Mouse (Mus musculus): Measurements from ENCODE around the gene Pitpnm2. TPM values are rescaled to one million over a fixed set of nuclear protein-coding genes. Genes with fewer than 3 reads are reported as not detected.

Gene Pitpnm2
- polyA plus RNA-seq, 1 experiment from 2014 or later, result 6.6 TPM

GRCm38 (mm10) chr5:124206481-124207038 lies 43.0 kb downstream of the Pitpnm2 start:
- Histone ChIP-seq H3K9ac (replicated peaks; ENCODE audit: low read depth, low read length) (no peak overlapping the region), H3K36me3 (ENCODE audit: control insufficient read depth, insufficient read depth, low read length) (no peaks in the 10 kb centered on the region), H3K9me3 (ENCODE audit: control insufficient read depth, low read depth, low read length) (no peaks in the 10 kb centered on the region), H3K4me3 (ENCODE audit: low read depth, low read length) (no peak overlapping the region), H3K4me1 (ENCODE audit: control insufficient read depth, insufficient read depth, low read length) (peaks cover 20% of the 10 kb centered on the region), H3K27ac (ENCODE audit: low read length) (no peak overlapping the region), H3K27me3 (ENCODE audit: control insufficient read depth, insufficient read depth, low read length) (no peaks in the 10 kb centered on the region), H3K4me2 (replicated peaks; ENCODE audit: low read depth, low read length) (no peak overlapping the region)
- WGBS, result 33% methylated on average over 13 of the region's 13 CpGs
- peak; percentile 16; the same call in 1 of the 2 replicates for ATAC-seq (ENCODE audit: insufficient number of reproducible peaks, insufficient read depth, low FRiP score, low read depth)

GRCm38 (mm10) chr5:124205809-124206380 lies 43.7 kb downstream of the Pitpnm2 start:
- Histone ChIP-seq H3K4me2 (replicated peaks; ENCODE audit: low read depth, low read length) (no peak overlapping the region), H3K4me3 (ENCODE audit: low read depth, low read length) (no peak overlapping the region), H3K9ac (replicated peaks; ENCODE audit: low read depth, low read length) (no peak overlapping the region), H3K4me1 (ENCODE audit: control insufficient read depth, insufficient read depth, low read length) (peaks cover 20% of the 10 kb centered on the region), H3K27me3 (ENCODE audit: control insufficient read depth, insufficient read depth, low read length) (no peaks in the 10 kb centered on the region), H3K27ac (ENCODE audit: low read length) (no peak overlapping the region), H3K9me3 (ENCODE audit: control insufficient read depth, low read depth, low read length) (no peaks in the 10 kb centered on the region), H3K36me3 (ENCODE audit: control insufficient read depth, insufficient read depth, low read length) (no peaks in the 10 kb centered on the region)
- WGBS, result 48% methylated on average over 5 of the region's 5 CpGs
- no peak for ATAC-seq (ENCODE audit: insufficient number of reproducible peaks, insufficient read depth, low FRiP score, low read depth)

GRCm38 (mm10) chr5:124205211-124205610 lies 44.3 kb downstream of the Pitpnm2 start:
- no peak overlapping the region for H3K9ac ChIP-seq (replicated peaks; ENCODE audit: low read depth, low read length)

GRCm38 (mm10) chr5:124204127-124204794 lies 45.3 kb downstream of the Pitpnm2 start:
- no peaks in the 10 kb centered on the region for H3K27me3 ChIP-seq (ENCODE audit: control insufficient read depth, insufficient read depth, low read length)
- no peak overlapping the region for H3K27ac ChIP-seq (ENCODE audit: low read length)
- H3K4me2 ChIP-seq (replicated peaks; ENCODE audit: low read depth, low read length), result no peak overlapping the region
- H3K9me3 ChIP-seq (ENCODE audit: control insufficient read depth, low read depth, low read length), result no peaks in the 10 kb centered on the region
- no peak overlapping the region for H3K9ac ChIP-seq (replicated peaks; ENCODE audit: low read depth, low read length)
- WGBS, result 78% methylated on average over 9 of the region's 9 CpGs
- no peak for ATAC-seq (ENCODE audit: insufficient number of reproducible peaks, insufficient read depth, low FRiP score, low read depth)
- no peak overlapping the region for H3K4me3 ChIP-seq (ENCODE audit: low read depth, low read length)
- H3K36me3 ChIP-seq (ENCODE audit: control insufficient read depth, insufficient read depth, low read length), result no peaks in the 10 kb centered on the region
- H3K4me1 ChIP-seq (ENCODE audit: control insufficient read depth, insufficient read depth, low read length), result peaks cover 34% of the 10 kb centered on the region

More at GRCm38 (mm10) chr5:124205211-124205610, 44.3 kb downstream of the Pitpnm2 start:
- H3K27ac ChIP-seq (ENCODE audit: low read length), result no peak overlapping the region
- no peak overlapping the region for H3K4me3 ChIP-seq (ENCODE audit: low read depth, low read length)
- H3K4me1 ChIP-seq (ENCODE audit: control insufficient read depth, insufficient read depth, low read length), result peaks cover 27% of the 10 kb centered on the region
- H3K27me3 ChIP-seq (ENCODE audit: control insufficient read depth, insufficient read depth, low read length), result no peaks in the 10 kb centered on the region
- ATAC-seq (ENCODE audit: insufficient number of reproducible peaks, insufficient read depth, low FRiP score, low read depth), result no peak
- no peaks in the 10 kb centered on the region for H3K36me3 ChIP-seq (ENCODE audit: control insufficient read depth, insufficient read depth, low read length)
- no peaks in the 10 kb centered on the region for H3K9me3 ChIP-seq (ENCODE audit: control insufficient read depth, low read depth, low read length)
- H3K4me2 ChIP-seq (replicated peaks; ENCODE audit: low read depth, low read length), result no peak overlapping the region
- WGBS, result 66% methylated on average over 9 of the region's 9 CpGs

GRCm38 (mm10) chr5:124203251-124203650 lies 46.3 kb downstream of the Pitpnm2 start:
- H3K9ac ChIP-seq (replicated peaks; ENCODE audit: low read depth, low read length), result no peak overlapping the region
- ATAC-seq (ENCODE audit: insufficient number of reproducible peaks, insufficient read depth, low FRiP score, low read depth), result no peak
- H3K4me1 ChIP-seq (ENCODE audit: control insufficient read depth, insufficient read depth, low read length), result peaks cover 34% of the 10 kb centered on the region

GRCm38 (mm10) chr5:124202071-124202470 lies 47.5 kb downstream of the Pitpnm2 start:
- H3K27ac ChIP-seq (ENCODE audit: low read length), result no peak overlapping the region
- H3K36me3 ChIP-seq (ENCODE audit: control insufficient read depth, insufficient read depth, low read length), result no peaks in the 10 kb centered on the region
- WGBS, result 49% methylated on average over 4 of the region's 4 CpGs
- H3K4me3 ChIP-seq (ENCODE audit: low read depth, low read length), result no peak overlapping the region
- H3K4me1 ChIP-seq (ENCODE audit: control insufficient read depth, insufficient read depth, low read length), result peaks cover 32% of the 10 kb centered on the region
- H3K4me2 ChIP-seq (replicated peaks; ENCODE audit: low read depth, low read length), result no peak overlapping the region
- no peak for ATAC-seq (ENCODE audit: insufficient number of reproducible peaks, insufficient read depth, low FRiP score, low read depth)
- no peaks in the 10 kb centered on the region for H3K9me3 ChIP-seq (ENCODE audit: control insufficient read depth, low read depth, low read length)
- H3K9ac ChIP-seq (replicated peaks; ENCODE audit: low read depth, low read length), result no peak overlapping the region
- no peaks in the 10 kb centered on the region for H3K27me3 ChIP-seq (ENCODE audit: control insufficient read depth, insufficient read depth, low read length)

More at GRCm38 (mm10) chr5:124203251-124203650, 46.3 kb downstream of the Pitpnm2 start:
- Histone ChIP-seq H3K27ac (ENCODE audit: low read length) (no peak overlapping the region), H3K36me3 (ENCODE audit: control insufficient read depth, insufficient read depth, low read length) (no peaks in the 10 kb centered on the region), H3K9me3 (ENCODE audit: control insufficient read depth, low read depth, low read length) (no peaks in the 10 kb centered on the region), H3K4me3 (ENCODE audit: low read depth, low read length) (no peak overlapping the region), H3K4me2 (replicated peaks; ENCODE audit: low read depth, low read length) (no peak overlapping the region), H3K27me3 (ENCODE audit: control insufficient read depth, insufficient read depth, low read length) (no peaks in the 10 kb centered on the region)
- 85% methylated on average over 4 of the region's 4 CpGs for WGBS

GRCm38 (mm10) chr5:124201564-124201963 lies 48.0 kb downstream of the Pitpnm2 start:
- no peak overlapping the region for H3K4me2 ChIP-seq (replicated peaks; ENCODE audit: low read depth, low read length)
- ATAC-seq (ENCODE audit: insufficient number of reproducible peaks, insufficient read depth, low FRiP score, low read depth), result no peak
- H3K27ac ChIP-seq (ENCODE audit: low read length), result no peak overlapping the region
- no peak overlapping the region for H3K4me3 ChIP-seq (ENCODE audit: low read depth, low read length)
- WGBS, result 57% methylated on average over 2 of the region's 2 CpGs
- no peaks in the 10 kb centered on the region for H3K27me3 ChIP-seq (ENCODE audit: control insufficient read depth, insufficient read depth, low read length)
- no peaks in the 10 kb centered on the region for H3K36me3 ChIP-seq (ENCODE audit: control insufficient read depth, insufficient read depth, low read length)
- H3K4me1 ChIP-seq (ENCODE audit: control insufficient read depth, insufficient read depth, low read length), result peaks cover 28% of the 10 kb centered on the region
- no peaks in the 10 kb centered on the region for H3K9me3 ChIP-seq (ENCODE audit: control insufficient read depth, low read depth, low read length)
- no peak overlapping the region for H3K9ac ChIP-seq (replicated peaks; ENCODE audit: low read depth, low read length)

- H3K4me2 ChIP-seq (replicated peaks; ENCODE audit: low read depth, low read length), result no peak overlapping the region
- H3K9ac ChIP-seq (replicated peaks; ENCODE audit: low read depth, low read length), result no peak overlapping the region
- no peak overlapping the region for H3K27ac ChIP-seq (ENCODE audit: low read length)
- H3K27me3 ChIP-seq (ENCODE audit: control insufficient read depth, insufficient read depth, low read length), result no peaks in the 10 kb centered on the region
- no peaks in the 10 kb centered on the region for H3K36me3 ChIP-seq (ENCODE audit: control insufficient read depth, insufficient read depth, low read length)
- ATAC-seq (ENCODE audit: insufficient number of reproducible peaks, insufficient read depth, low FRiP score, low read depth), result no peak
- peaks cover 20% of the 10 kb centered on the region for H3K4me1 ChIP-seq (ENCODE audit: control insufficient read depth, insufficient read depth, low read length)
- no peaks in the 10 kb centered on the region for H3K9me3 ChIP-seq (ENCODE audit: control insufficient read depth, low read depth, low read length)
- no peak overlapping the region for H3K4me3 ChIP-seq (ENCODE audit: low read depth, low read length)
- 33% methylated on average over 5 of the region's 5 CpGs for WGBS
Observed at GRCm38 (mm10) chr5:124200844-124201243, 48.7 kb downstream of the Pitpnm2 start.
